Mouse (Mus musculus): Measurements from ENCODE around the gene Ulk3. TPM values are rescaled to one million over a fixed set of nuclear protein-coding genes. Genes with fewer than 3 reads are reported as not detected.

The Ulk3 gene
- 14.1 and 14.3 TPM in 2 replicates for total RNA-seq (2014; fragmentation: Nextera tagmentation)
- 10.0 and 10.5 TPM in 2 replicates for total RNA-seq (2017)
- 3.3 and 3.4 TPM in 2 replicates for polyA plus RNA-seq (2012)

DNA sequence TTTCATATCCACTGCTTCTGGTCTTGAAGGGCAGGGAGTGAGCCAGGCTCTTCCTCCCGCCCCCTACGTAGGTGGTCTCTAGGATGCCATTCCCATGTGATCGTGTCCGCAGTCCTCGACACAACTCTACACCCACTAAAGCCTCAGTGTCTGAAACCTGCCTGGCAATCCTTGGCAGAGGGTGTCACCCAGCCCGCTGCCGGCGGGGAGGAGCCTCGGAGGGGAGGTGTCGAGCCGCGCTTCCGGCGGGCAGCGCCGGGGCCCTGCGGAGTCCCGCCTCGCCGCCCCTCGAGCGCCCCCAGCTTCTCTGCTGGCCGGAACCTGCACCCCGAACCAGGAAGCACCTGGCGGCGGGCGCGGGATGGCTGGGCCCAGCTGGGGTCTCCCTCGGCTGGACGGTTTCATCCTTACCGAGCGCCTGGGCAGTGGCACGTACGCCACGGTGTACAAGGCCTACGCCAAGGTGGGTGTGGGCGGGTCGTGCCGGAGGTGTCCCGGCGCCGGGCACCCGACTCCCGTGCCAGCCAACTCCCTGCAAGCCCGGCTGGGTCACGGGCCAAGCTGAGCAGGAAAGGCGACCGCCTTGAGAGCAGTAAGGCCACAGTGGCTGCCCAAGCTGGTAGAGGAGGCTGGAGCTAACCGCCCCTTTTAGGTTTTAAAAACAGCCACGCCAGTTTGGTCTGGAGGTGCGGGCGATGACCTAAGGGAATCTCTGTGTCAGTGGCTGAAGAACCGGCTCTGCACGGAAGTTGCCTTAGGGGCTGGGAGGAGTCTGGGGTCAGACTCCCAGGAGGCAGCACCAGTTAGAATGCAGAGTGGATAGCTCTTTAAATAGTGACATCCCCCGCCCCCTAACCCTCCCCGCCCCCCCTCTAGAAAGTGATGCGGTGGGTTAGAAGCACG, at the start of gene Ulk3:
Gene Ulk3 (plus strand): TSS at position 229 of the 903 bp plus-strand sequence.
- Histone ChIP-seq H3K36me3 (replicated peaks) (peaks cover 79% of the 10 kb centered on the region), H3K4me3 (ENCODE audit: low read depth, low read length) (peak within 1 kb of the TSS; percentile 87), H3K4me1 (ENCODE audit: insufficient read depth, low read depth, low read length) (peaks cover 29% of the 10 kb centered on the region), H3K9me3 (replicated peaks) (no peaks in the 10 kb centered on the region), H3K27me3 (ENCODE audit: insufficient read depth, low read length) (no peaks in the 10 kb centered on the region)
- ATAC-seq (ENCODE audit: extremely low read depth, insufficient number of reproducible peaks, low FRiP score, poor library complexity, severe bottlenecking) (peak; percentile 69), DNase-seq (ENCODE audit: low spot score) (peak; percentile 87)
- TF ChIP-seq CTCF (IDR thresholded peaks at IDR 0.05; ENCODE audit: low read depth, low read length) = no peak
- no peak for TF ChIP-seq POLR2AphosphoS5 (IDR thresholded peaks at IDR 0.05; ENCODE audit: insufficient replicate concordance, low read depth, low read length)
- no peak for TF ChIP-seq GATA1 (IDR thresholded peaks at IDR 0.05; ENCODE audit: borderline replicate concordance, low read length)
- TF ChIP-seq TAL1 (conservative IDR thresholded peaks at IDR 0.05; ENCODE audit: low read depth, low read length) = no peak
- TF ChIP-seq GATA2 (IDR thresholded peaks at IDR 0.05; ENCODE audit: borderline replicate concordance, low read depth, low read length) = no peak

DNA sequence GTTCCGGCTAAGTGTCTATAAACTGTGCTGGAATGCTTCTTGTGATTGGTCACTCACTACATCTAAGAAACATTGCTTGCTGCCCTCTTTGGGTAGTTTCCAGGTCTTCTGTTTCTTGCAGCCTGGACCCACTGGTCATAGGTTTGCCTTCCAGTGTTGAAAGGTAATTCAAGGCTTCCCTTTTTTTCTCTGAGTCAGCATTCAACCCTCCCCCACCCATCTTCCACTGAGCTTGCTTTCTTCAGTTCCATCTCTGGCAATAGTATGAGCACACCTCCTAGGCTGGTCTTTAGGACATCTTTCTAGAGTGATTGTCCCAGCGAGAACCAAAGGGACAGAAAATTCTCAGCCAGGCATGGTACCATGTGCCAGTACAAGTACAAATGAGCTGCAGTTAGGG, 49.7 kb upstream of the Ulk3 start:
- Histone ChIP-seq H3K4me1 (ENCODE audit: insufficient read depth, low read depth, low read length) (peaks cover 47% of the 10 kb centered on the region), H3K4me3 (ENCODE audit: low read depth, low read length) (no peak overlapping the region), H3K27me3 (ENCODE audit: insufficient read depth, low read length) (no peaks in the 10 kb centered on the region), H3K9me3 (replicated peaks) (no peaks in the 10 kb centered on the region), H3K36me3 (replicated peaks) (peaks cover 77% of the 10 kb centered on the region)
- DNase-seq (ENCODE audit: low spot score) (no peak), ATAC-seq (ENCODE audit: extremely low read depth, insufficient number of reproducible peaks, low FRiP score, poor library complexity, severe bottlenecking) (no peak)
- no peak for TF ChIP-seq GATA1 (IDR thresholded peaks at IDR 0.05; ENCODE audit: borderline replicate concordance, low read length)
- TF ChIP-seq TAL1 (conservative IDR thresholded peaks at IDR 0.05; ENCODE audit: low read depth, low read length) = no peak
- no peak for TF ChIP-seq POLR2AphosphoS5 (IDR thresholded peaks at IDR 0.05; ENCODE audit: insufficient replicate concordance, low read depth, low read length)
- no peak for TF ChIP-seq CTCF (IDR thresholded peaks at IDR 0.05; ENCODE audit: low read depth, low read length)
- no peak for TF ChIP-seq GATA2 (IDR thresholded peaks at IDR 0.05; ENCODE audit: borderline replicate concordance, low read depth, low read length)

DNA sequence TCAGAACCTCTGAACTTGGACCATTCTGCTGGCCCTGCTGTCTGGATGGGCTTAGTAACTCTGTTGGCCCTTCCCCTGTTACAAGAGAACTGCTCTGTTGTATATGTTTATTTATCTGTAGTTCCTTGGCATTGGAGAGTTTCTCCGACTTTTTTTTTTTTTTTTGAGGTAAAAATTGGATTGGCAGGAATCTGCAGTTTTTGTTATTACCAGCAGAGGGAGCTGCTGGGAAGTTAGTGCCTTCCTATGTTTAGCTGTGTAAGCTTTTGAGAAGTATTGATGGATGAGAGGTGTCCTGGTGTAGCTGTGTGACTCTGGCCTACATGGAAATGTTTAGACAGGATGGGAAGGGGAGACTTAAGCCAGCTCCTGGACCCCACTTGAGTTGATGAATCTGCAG, 47.9 kb upstream of the Ulk3 start:
- H3K27me3 ChIP-seq (ENCODE audit: insufficient read depth, low read length) = no peaks in the 10 kb centered on the region
- ATAC-seq (ENCODE audit: extremely low read depth, insufficient number of reproducible peaks, low FRiP score, poor library complexity, severe bottlenecking) (no peak), DNase-seq (ENCODE audit: low spot score) (peak; percentile 31)
- no peaks in the 10 kb centered on the region for H3K9me3 ChIP-seq (replicated peaks)
- peaks cover 42% of the 10 kb centered on the region for H3K4me1 ChIP-seq (ENCODE audit: insufficient read depth, low read depth, low read length)
- peak; percentile 32; the same call in 1 of the 2 replicates for TF ChIP-seq CTCF (IDR thresholded peaks at IDR 0.05; ENCODE audit: low read depth, low read length)
- TF ChIP-seq TAL1 (conservative IDR thresholded peaks at IDR 0.05; ENCODE audit: low read depth, low read length) = no peak
- no peak for TF ChIP-seq GATA1 (IDR thresholded peaks at IDR 0.05; ENCODE audit: borderline replicate concordance, low read length)
- TF ChIP-seq POLR2AphosphoS5 (IDR thresholded peaks at IDR 0.05; ENCODE audit: insufficient replicate concordance, low read depth, low read length) = no peak
- TF ChIP-seq GATA2 (IDR thresholded peaks at IDR 0.05; ENCODE audit: borderline replicate concordance, low read depth, low read length) = no peak
- peaks cover 80% of the 10 kb centered on the region for H3K36me3 ChIP-seq (replicated peaks)
- H3K4me3 ChIP-seq (ENCODE audit: low read depth, low read length) = no peak overlapping the region

DNA sequence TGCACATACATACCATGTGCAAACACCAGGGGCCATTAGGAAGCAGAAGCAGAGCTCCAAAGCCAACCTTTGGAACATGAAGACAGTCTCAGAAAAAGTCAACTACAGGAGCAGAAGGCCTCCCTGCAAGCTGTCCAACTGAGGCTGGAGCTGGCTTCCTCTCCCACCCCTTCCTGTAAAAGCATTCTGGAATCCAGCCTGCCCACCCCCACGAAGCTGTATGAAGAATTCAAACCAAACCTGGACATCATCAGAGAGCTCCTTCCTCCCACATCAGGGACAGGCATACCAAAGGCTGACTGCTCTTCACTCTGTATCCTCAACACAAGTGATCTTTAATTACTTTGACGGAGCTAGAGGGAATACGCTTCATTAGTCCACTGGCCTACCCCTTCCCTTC, 45.3 kb upstream of the Ulk3 start:
- ATAC-seq (ENCODE audit: extremely low read depth, insufficient number of reproducible peaks, low FRiP score, poor library complexity, severe bottlenecking) = no peak
- TF ChIP-seq CTCF (IDR thresholded peaks at IDR 0.05; ENCODE audit: low read depth, low read length) (no peak), POLR2AphosphoS5 (IDR thresholded peaks at IDR 0.05; ENCODE audit: insufficient replicate concordance, low read depth, low read length) (no peak), GATA2 (IDR thresholded peaks at IDR 0.05; ENCODE audit: borderline replicate concordance, low read depth, low read length) (no peak), GATA1 (IDR thresholded peaks at IDR 0.05; ENCODE audit: borderline replicate concordance, low read length) (no peak), TAL1 (conservative IDR thresholded peaks at IDR 0.05; ENCODE audit: low read depth, low read length) (no peak)
- no peak overlapping the region for H3K4me3 ChIP-seq (ENCODE audit: low read depth, low read length)
- DNase-seq (ENCODE audit: low spot score) = no peak
- no peaks in the 10 kb centered on the region for H3K27me3 ChIP-seq (ENCODE audit: insufficient read depth, low read length)
- peaks cover 38% of the 10 kb centered on the region for H3K4me1 ChIP-seq (ENCODE audit: insufficient read depth, low read depth, low read length)
- H3K9me3 ChIP-seq (replicated peaks) = no peaks in the 10 kb centered on the region
- peaks cover 98% of the 10 kb centered on the region for H3K36me3 ChIP-seq (replicated peaks)

DNA sequence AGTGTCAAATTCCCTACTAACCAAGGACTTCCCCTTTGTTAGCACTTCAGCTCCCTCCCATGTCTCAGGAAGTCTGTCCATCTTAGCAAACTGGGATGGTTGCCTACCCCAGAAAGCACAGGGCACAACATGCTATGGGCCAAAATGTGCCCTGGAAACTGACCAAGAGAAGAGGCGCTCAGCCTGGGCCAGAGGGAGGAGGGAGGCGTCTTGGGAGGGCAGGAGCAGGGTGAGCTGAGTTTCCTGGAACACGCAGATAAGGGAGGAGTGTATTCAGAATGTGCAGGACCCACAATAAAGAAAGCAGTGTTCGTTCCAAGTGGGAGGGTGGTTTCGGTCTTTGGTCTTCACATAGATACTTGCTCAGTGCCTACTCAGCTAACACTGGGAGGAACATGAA, 42.0 kb upstream of the Ulk3 start:
- Histone ChIP-seq H3K4me3 (ENCODE audit: low read depth, low read length) (no peak overlapping the region), H3K4me1 (ENCODE audit: insufficient read depth, low read depth, low read length) (peaks cover 27% of the 10 kb centered on the region), H3K36me3 (replicated peaks) (peaks cover 85% of the 10 kb centered on the region), H3K27me3 (ENCODE audit: insufficient read depth, low read length) (no peaks in the 10 kb centered on the region), H3K9me3 (replicated peaks) (no peaks in the 10 kb centered on the region)
- ATAC-seq (ENCODE audit: extremely low read depth, insufficient number of reproducible peaks, low FRiP score, poor library complexity, severe bottlenecking) = no peak
- TF ChIP-seq GATA1 (IDR thresholded peaks at IDR 0.05; ENCODE audit: borderline replicate concordance, low read length) = no peak
- TF ChIP-seq TAL1 (conservative IDR thresholded peaks at IDR 0.05; ENCODE audit: low read depth, low read length) = no peak
- TF ChIP-seq GATA2 (IDR thresholded peaks at IDR 0.05; ENCODE audit: borderline replicate concordance, low read depth, low read length) = no peak
- no peak for TF ChIP-seq POLR2AphosphoS5 (IDR thresholded peaks at IDR 0.05; ENCODE audit: insufficient replicate concordance, low read depth, low read length)
- no peak for TF ChIP-seq CTCF (IDR thresholded peaks at IDR 0.05; ENCODE audit: low read depth, low read length)
- DNase-seq (ENCODE audit: low spot score) = no peak

DNA sequence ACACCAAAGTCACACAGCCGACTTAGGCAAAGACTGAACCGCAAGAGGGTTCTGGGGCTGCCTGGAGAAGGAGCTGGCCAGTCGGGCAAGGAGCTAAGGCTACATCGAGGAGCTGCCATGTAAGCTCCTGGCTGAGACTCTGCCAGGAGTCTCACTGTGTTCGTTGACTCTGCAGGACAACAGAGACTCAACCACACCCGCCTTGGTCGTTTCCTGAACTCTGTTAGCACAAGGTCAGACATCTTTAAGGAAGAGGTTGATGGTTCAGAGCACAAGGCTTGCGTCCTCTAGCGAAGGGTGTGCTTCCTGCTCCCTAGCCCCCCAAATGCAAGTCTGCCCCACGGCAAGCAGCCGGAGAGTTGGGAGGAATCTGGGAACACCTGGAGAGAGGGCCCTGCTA, 41.4 kb upstream of the Ulk3 start:
- DNase-seq (ENCODE audit: low spot score) (no peak), ATAC-seq (ENCODE audit: extremely low read depth, insufficient number of reproducible peaks, low FRiP score, poor library complexity, severe bottlenecking) (no peak)
- TF ChIP-seq CTCF (IDR thresholded peaks at IDR 0.05; ENCODE audit: low read depth, low read length) (no peak), GATA2 (IDR thresholded peaks at IDR 0.05; ENCODE audit: borderline replicate concordance, low read depth, low read length) (no peak), POLR2AphosphoS5 (IDR thresholded peaks at IDR 0.05; ENCODE audit: insufficient replicate concordance, low read depth, low read length) (no peak), TAL1 (conservative IDR thresholded peaks at IDR 0.05; ENCODE audit: low read depth, low read length) (no peak), GATA1 (IDR thresholded peaks at IDR 0.05; ENCODE audit: borderline replicate concordance, low read length) (no peak)
- H3K9me3 ChIP-seq (replicated peaks) = no peaks in the 10 kb centered on the region
- H3K36me3 ChIP-seq (replicated peaks) = peaks cover 79% of the 10 kb centered on the region
- peaks cover 29% of the 10 kb centered on the region for H3K4me1 ChIP-seq (ENCODE audit: insufficient read depth, low read depth, low read length)
- H3K4me3 ChIP-seq (ENCODE audit: low read depth, low read length) = no peak overlapping the region
- H3K27me3 ChIP-seq (ENCODE audit: insufficient read depth, low read length) = no peaks in the 10 kb centered on the region

Measured in G1E (cell line).